9 mouse cellular contexts compared by ENCODE assay signal in the genomic region with DNA sequence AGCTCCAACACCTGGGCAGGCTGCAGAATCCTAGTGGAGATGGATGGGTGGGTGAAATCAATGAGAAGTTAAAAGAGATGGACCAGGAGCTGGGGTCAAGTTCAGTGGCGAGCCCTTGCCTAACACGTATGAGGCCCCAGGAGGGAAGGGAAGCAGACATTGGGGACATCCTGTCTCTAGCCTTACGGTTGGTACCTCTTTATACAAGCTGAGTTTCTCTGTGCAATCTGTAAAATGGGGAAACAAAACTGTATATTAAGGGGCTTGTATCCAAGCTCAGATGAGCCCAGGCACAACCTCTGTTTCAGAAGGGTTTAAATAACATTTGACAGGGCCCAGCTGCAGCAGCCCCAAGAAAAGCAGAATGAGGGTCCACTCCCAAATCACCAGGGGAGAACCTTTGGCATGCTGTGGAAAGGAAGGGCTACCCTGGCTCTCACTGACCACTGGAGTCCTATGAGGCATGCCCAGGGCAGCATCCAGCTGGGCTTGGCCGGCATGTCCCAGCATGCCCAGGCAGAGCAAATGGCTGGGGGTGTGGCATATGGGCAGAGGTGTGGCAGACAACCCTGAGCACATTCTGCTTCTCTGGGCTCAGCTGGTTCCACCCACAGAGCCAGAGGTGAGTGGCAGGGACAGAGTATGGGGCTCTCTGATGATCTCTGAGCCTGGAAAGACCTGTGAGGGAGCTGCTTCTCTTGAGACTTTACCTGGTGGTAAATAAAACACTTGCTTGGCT.
DNase-seq lines count a peak whose midpoint lies in the region; ATAC-seq lines count a peak whose summit lies in the region.
"Had no signal": no experiment of that assay in that cellular context is flagged by ENCODE, and none has a peak within 500 bp of the region (broad histone marks: within the 10 kb centered on the region; RNA-seq: fewer than 3 reads in every experiment).

No protein-coding gene starts in this region.

- peak; percentile 45; the same call in 1 of the 2 replicates for ATAC-seq in monocyte, adult 5-6 weeks (replicated peaks; ENCODE audit: insufficient number of reproducible peaks, low FRiP score, low TSS enrichment, poor library complexity, severe bottlenecking)

- H3K4me3 ChIP-seq in heart, embryonic 10.5 days: no peak overlapping the region
- H3K4me3 ChIP-seq in limb, embryonic 10.5 days: no peak overlapping the region
- H3K4me3 ChIP-seq: midbrain, embryonic 12.5 days had no signal

- no peak for DNase-seq in heart, embryonic 10.5 days (ENCODE audit: low spot score)
- DNase-seq in heart, postnatal 25 days (ENCODE audit: low spot score): no peak
- DNase-seq in ZHBTc4 (ENCODE audit: low read depth, low spot score): peak; percentile 30
- no peak for DNase-seq in limb, embryonic 10.5 days (ENCODE audit: low spot score)
- no peak for DNase-seq in cerebellum, postnatal 14 days
- DNase-seq in left cerebral cortex, adult 18-20 months (ENCODE audit: low spot score in 2 of 2): no peak
- no peak for DNase-seq in cerebellum, adult 18-20 months

- peaks cover 72% of the 10 kb centered on the region for H3K4me1 ChIP-seq in heart, embryonic 10.5 days
- peaks cover 11% of the 10 kb centered on the region for H3K4me1 ChIP-seq in limb, embryonic 10.5 days

- no peaks in the 10 kb centered on the region for H3K9me3 ChIP-seq in heart, embryonic 10.5 days
- H3K9me3 ChIP-seq in limb, embryonic 10.5 days (replicated peaks): no peaks in the 10 kb centered on the region
- H3K9me3 ChIP-seq: midbrain, embryonic 12.5 days had no signal

- H3K27ac ChIP-seq in heart, embryonic 10.5 days: 0 out of 2 replicates have a peak overlapping the region, but pooled peaks have one; percentile 16
- 0 out of 2 replicates have a peak overlapping the region, but pooled peaks have one; percentile 42 for H3K27ac ChIP-seq in limb, embryonic 10.5 days

- no peaks in the 10 kb centered on the region for H3K27me3 ChIP-seq in heart, embryonic 10.5 days (ENCODE audit: insufficient read depth, poor library complexity, severe bottlenecking)
- no peaks in the 10 kb centered on the region for H3K27me3 ChIP-seq in limb, embryonic 10.5 days (ENCODE audit: low read depth, poor library complexity, severe bottlenecking)
- H3K27me3 ChIP-seq: midbrain, embryonic 12.5 days had no signal

- WGBS in heart, embryonic 10.5 days: 63% methylated on average over 4 of the region's 4 CpGs
- 72% methylated on average over 4 of the region's 4 CpGs for WGBS in limb, embryonic 10.5 days

- intact Hi-C loops in heart, postnatal 25 days (cut with DNase I): loop anchor here (10.0 kb wide), 1 partner anchor 154 kb away; the partner anchor contains the start of gene Oat

- no peaks in the 10 kb centered on the region for H3K36me3 ChIP-seq in heart, embryonic 10.5 days
- H3K36me3 ChIP-seq in limb, embryonic 10.5 days: peaks cover 35% of the 10 kb centered on the region
